Mouse (Mus musculus) cortical plate, adult 2 months (tissue): Measurements from ENCODE around the gene Tectb. TPM values are rescaled to one million over a fixed set of nuclear protein-coding genes. Genes with fewer than 3 reads are reported as not detected.

Experiments used
- H3K27ac ChIP-seq: fragments of 200-500 bp; 2 replicates; pipeline ENCODE4 v1.5.1; 2012; ENCODE audit warnings: low read length, control low read depth, inconsistent platforms; ENCODE audit not compliant: insufficient read depth
- H3K4me1 ChIP-seq: fragments of 200-500 bp; 2 replicates; pipeline ENCODE4 v1.6.1; 2011; ENCODE audit warnings: low read length; ENCODE audit not compliant: control insufficient read depth, insufficient read depth
- H3K4me3 ChIP-seq: fragments of 200-500 bp; 2 replicates; pipeline ENCODE4 v1.5.1; 2011; ENCODE audit warnings: mild to moderate bottlenecking, low read length, control low read depth; ENCODE audit not compliant: insufficient read depth
- CTCF ChIP-seq: fragments of 200-500 bp; IDR thresholded peaks from 2 replicates; pipeline ENCODE4 v1.5.1; 2011; ENCODE audit warnings: mild to moderate bottlenecking, control low read depth, low read length; ENCODE audit not compliant: insufficient read depth; ENCODE audit errors: extremely low read depth
- POLR2A ChIP-seq: fragments of 200-500 bp; IDR thresholded peaks from 2 replicates; pipeline ENCODE4 v1.6.1; 2011; ENCODE audit warnings: mild to moderate bottlenecking, low read length, control low read depth; ENCODE audit not compliant: insufficient read depth; ENCODE audit errors: extremely low read depth
- polyA plus RNA-seq: library from polyadenylated mRNA; depleted of rRNA; stranded (reverse); fragments of >200 nt; gene quantifications from 2 replicates; pipeline ENCODE4 v1.2.3, GENCODE M21; 2012; rRNA removed

The Tectb gene
- polyA plus RNA-seq, result 0.09 TPM in 1 of 2 replicates, not detected in the other

- no peaks in the 10 kb centered on the region; the same call in 1 of the 2 replicates for H3K4me1 ChIP-seq
- no peak for TF ChIP-seq CTCF
- TF ChIP-seq POLR2A, result no peak
- H3K27ac ChIP-seq, result no peak within 1 kb of the TSS
- H3K4me3 ChIP-seq, result no peak within 1 kb of the TSS
Measured at GRCm38 (mm10) chr19:55180433-55180832, at the start of gene Tectb. TSS of gene Tectb (plus strand) at chr19:55180733.

GRCm38 (mm10) chr19:55131747-55132146 is 48.8 kb upstream of the Tectb start:
- no peak for TF ChIP-seq CTCF
- TF ChIP-seq POLR2A, result no peak
- Histone ChIP-seq H3K4me1 (no peaks in the 10 kb centered on the region), H3K27ac (no peak overlapping the region), H3K4me3 (no peak overlapping the region)

- H3K4me1 ChIP-seq, result no peaks in the 10 kb centered on the region
Measured at GRCm38 (mm10) chr19:55132476-55132875, 48.1 kb upstream of the Tectb start.

GRCm38 (mm10) chr19:55134521-55134920 is 46.0 kb upstream of the Tectb start:
- Histone ChIP-seq H3K4me3 (no peak overlapping the region), H3K4me1 (no peaks in the 10 kb centered on the region), H3K27ac (no peak overlapping the region)
- TF ChIP-seq CTCF (no peak), POLR2A (no peak)

More at GRCm38 (mm10) chr19:55132476-55132875, 48.1 kb upstream of the Tectb start:
- H3K27ac ChIP-seq, result no peak overlapping the region
- TF ChIP-seq CTCF (no peak), POLR2A (no peak)
- no peak overlapping the region for H3K4me3 ChIP-seq

GRCm38 (mm10) chr19:55135918-55136317 is 44.6 kb upstream of the Tectb start:
- no peaks in the 10 kb centered on the region for H3K4me1 ChIP-seq
- H3K4me3 ChIP-seq, result no peak overlapping the region
- TF ChIP-seq POLR2A (no peak), CTCF (no peak)
- no peak overlapping the region for H3K27ac ChIP-seq

- Histone ChIP-seq H3K27ac (no peak overlapping the region), H3K4me3 (no peak overlapping the region), H3K4me1 (no peaks in the 10 kb centered on the region)
- no peak for TF ChIP-seq POLR2A
- no peak for TF ChIP-seq CTCF
Measured at GRCm38 (mm10) chr19:55136693-55137427, 43.7 kb upstream of the Tectb start.

GRCm38 (mm10) chr19:55137884-55138283 is 42.6 kb upstream of the Tectb start:
- no peak overlapping the region for H3K27ac ChIP-seq
- no peaks in the 10 kb centered on the region for H3K4me1 ChIP-seq
- H3K4me3 ChIP-seq, result no peak overlapping the region
- no peak for TF ChIP-seq CTCF
- no peak for TF ChIP-seq POLR2A

GRCm38 (mm10) chr19:55138506-55138905 is 42.0 kb upstream of the Tectb start:
- no peak overlapping the region for H3K27ac ChIP-seq

GRCm38 (mm10) chr19:55139301-55139700 is 41.2 kb upstream of the Tectb start:
- no peaks in the 10 kb centered on the region; the same call in 1 of the 2 replicates for H3K4me1 ChIP-seq
- TF ChIP-seq POLR2A, result no peak
- TF ChIP-seq CTCF, result no peak
- H3K27ac ChIP-seq, result no peak overlapping the region
- H3K4me3 ChIP-seq, result no peak overlapping the region

More at GRCm38 (mm10) chr19:55138506-55138905, 42.0 kb upstream of the Tectb start:
- Histone ChIP-seq H3K4me1 (no peaks in the 10 kb centered on the region), H3K4me3 (no peak overlapping the region)
- TF ChIP-seq CTCF, result no peak
- no peak for TF ChIP-seq POLR2A

GRCm38 (mm10) chr19:55143391-55144300 is 36.9 kb upstream of the Tectb start:
- H3K4me1 ChIP-seq, result peaks cover 2% of the 10 kb centered on the region; the same call in 1 of the 2 replicates
- TF ChIP-seq POLR2A (no peak), CTCF (no peak)
- H3K4me3 ChIP-seq, result no peak overlapping the region
- H3K27ac ChIP-seq, result peak overlapping the region; percentile 19; the same call in 1 of the 2 replicates

GRCm38 (mm10) chr19:55144691-55145090 is 35.8 kb upstream of the Tectb start:
- H3K27ac ChIP-seq, result no peak overlapping the region
- H3K4me3 ChIP-seq, result no peak overlapping the region
- peaks cover 2% of the 10 kb centered on the region; the same call in 1 of the 2 replicates for H3K4me1 ChIP-seq
- no peak for TF ChIP-seq CTCF
- TF ChIP-seq POLR2A, result no peak
